In the genomic region with DNA sequence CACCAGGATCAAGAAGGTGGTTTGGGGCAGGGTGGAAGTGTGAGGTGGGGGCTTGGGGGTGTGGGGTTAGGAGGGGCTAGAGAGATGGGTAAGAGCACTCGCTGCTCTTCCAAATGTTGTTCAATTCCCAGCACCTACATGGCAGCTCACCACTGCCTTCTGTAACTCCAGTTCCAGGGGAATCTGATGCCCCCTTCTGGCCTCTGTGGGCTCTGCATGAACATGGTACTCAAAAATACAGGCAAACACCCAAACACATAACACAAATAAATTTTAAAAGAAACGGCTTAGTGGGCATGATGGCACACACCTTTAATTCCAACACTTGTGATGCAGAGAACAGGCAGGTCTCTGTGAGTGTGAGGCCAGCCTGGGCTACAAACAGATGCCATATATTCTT, we compare ENCODE assay signal across 10 mouse cellular contexts. TPM values are rescaled to one million over a fixed set of nuclear protein-coding genes. Genes with fewer than 3 reads are reported as not detected.
DNase-seq lines count a peak whose midpoint lies in the region; ATAC-seq and TF ChIP-seq lines count a peak whose summit lies in the region.
"Had no signal": no experiment of that assay in that cellular context is flagged by ENCODE, and none has a peak within 500 bp of the region (broad histone marks: within the 10 kb centered on the region; RNA-seq: fewer than 3 reads in every experiment).

No protein-coding gene starts in this region.

- DNase-seq in heart, adult 2 months = no peak
- DNase-seq in thymus, adult 2 months = peak; percentile 39
- no peak for DNase-seq in thymus, adult 18-20 months
- DNase-seq in limb, embryonic 10.5 days (ENCODE audit: low spot score) = peak; percentile 42
- no peak for DNase-seq in layer of hippocampus, adult 18-20 months (ENCODE audit: low spot score in 2 of 2)
- no peak for DNase-seq in heart, embryonic 10.5 days (ENCODE audit: low spot score)
- DNase-seq in layer of hippocampus, adult 9-11 months = no peak
- DNase-seq: liver, embryonic 13.5 days had no signal

- no peak for ATAC-seq in heart, embryonic 11.5 days (replicated peaks; ENCODE audit: insufficient number of reproducible peaks, low FRiP score, low TSS enrichment)

- no peaks in the 10 kb centered on the region for H3K36me3 ChIP-seq in heart, adult 2 months (ENCODE audit: control insufficient read depth, insufficient read depth, low read length)
- no peaks in the 10 kb centered on the region for H3K36me3 ChIP-seq in heart, embryonic 11.5 days (ENCODE audit: control insufficient read depth, insufficient read depth, low read length)
- no peaks in the 10 kb centered on the region for H3K36me3 ChIP-seq in thymus, adult 2 months (ENCODE audit: control insufficient read depth, insufficient read depth, low read length)
- no peaks in the 10 kb centered on the region for H3K36me3 ChIP-seq in limb, embryonic 10.5 days
- no peaks in the 10 kb centered on the region for H3K36me3 ChIP-seq in heart, embryonic 10.5 days
- H3K36me3 ChIP-seq: liver, embryonic 13.5 days had no signal

- no peaks in the 10 kb centered on the region for H3K27me3 ChIP-seq in heart, adult 2 months (ENCODE audit: control insufficient read depth, insufficient read depth, low read length)
- no peaks in the 10 kb centered on the region for H3K27me3 ChIP-seq in heart, embryonic 11.5 days (ENCODE audit: control insufficient read depth, insufficient read depth, low read length)
- H3K27me3 ChIP-seq in thymus, adult 2 months (ENCODE audit: control insufficient read depth, insufficient read depth, low read length) = no peaks in the 10 kb centered on the region
- no peaks in the 10 kb centered on the region for H3K27me3 ChIP-seq in limb, embryonic 10.5 days (ENCODE audit: low read depth, poor library complexity, severe bottlenecking)
- H3K27me3 ChIP-seq in heart, embryonic 10.5 days (ENCODE audit: insufficient read depth, poor library complexity, severe bottlenecking) = no peaks in the 10 kb centered on the region
- H3K27me3 ChIP-seq: liver, embryonic 13.5 days had no signal

- intact Hi-C loops in heart, adult 2 months (cut with DNase I) = loop anchor here (5.0 kb wide), 1 partner anchor 62 kb away; no protein-coding TSS in a partner anchor

- 52% methylated on average over 2 of the region's 2 CpGs for WGBS in heart, adult 2 months
- WGBS in heart, embryonic 11.5 days (ENCODE audit: insufficient replicate concordance) = 41% methylated on average over 2 of the region's 2 CpGs
- 65% methylated on average over 2 of the region's 2 CpGs for WGBS in thymus, adult 2 months
- WGBS in limb, embryonic 10.5 days = 43% methylated on average over 2 of the region's 2 CpGs
- 61% methylated on average over 2 of the region's 2 CpGs for WGBS in heart, embryonic 10.5 days

- TF ChIP-seq EP300 in heart, adult 2 months (IDR thresholded peaks at IDR 0.05; ENCODE audit: insufficient read depth, low read depth, low read length) = no peak

- TF ChIP-seq POLR2A in heart, adult 2 months (IDR thresholded peaks at IDR 0.05; ENCODE audit: insufficient read depth, low read depth, low read length) = no peak
- TF ChIP-seq POLR2A in thymus, adult 2 months (IDR thresholded peaks at IDR 0.05; ENCODE audit: control insufficient read depth, extremely low read depth, insufficient read depth, low read length, poor library complexity) = no peak

- no peaks in the 10 kb centered on the region for H3K4me1 ChIP-seq in heart, adult 2 months (ENCODE audit: control insufficient read depth, insufficient read depth, low read length)
- no peaks in the 10 kb centered on the region for H3K4me1 ChIP-seq in heart, embryonic 11.5 days (ENCODE audit: control insufficient read depth, insufficient read depth, low read length)
- peaks cover 6% of the 10 kb centered on the region for H3K4me1 ChIP-seq in thymus, adult 2 months (replicated peaks; ENCODE audit: control insufficient read depth, insufficient read depth, low read length)
- peaks cover 17% of the 10 kb centered on the region for H3K4me1 ChIP-seq in limb, embryonic 10.5 days
- peaks cover 10% of the 10 kb centered on the region for H3K4me1 ChIP-seq in heart, embryonic 10.5 days

- no peak overlapping the region for H3K27ac ChIP-seq in heart, adult 2 months
- no peak overlapping the region for H3K27ac ChIP-seq in heart, embryonic 11.5 days (ENCODE audit: low read depth, low read length)
- no peak overlapping the region for H3K27ac ChIP-seq in thymus, adult 2 months (ENCODE audit: control insufficient read depth, insufficient read depth, low read length)
- no peak overlapping the region for H3K27ac ChIP-seq in limb, embryonic 10.5 days
- H3K27ac ChIP-seq in heart, embryonic 10.5 days = no peak overlapping the region
- H3K27ac ChIP-seq: liver, embryonic 13.5 days had no signal

- H3K79me2 ChIP-seq in heart, adult 2 months (replicated peaks; ENCODE audit: control insufficient read depth, insufficient read depth, low read length) = no peaks in the 10 kb centered on the region

- no peak overlapping the region for H3K4me3 ChIP-seq in heart, adult 2 months
- no peak overlapping the region for H3K4me3 ChIP-seq in heart, embryonic 11.5 days (ENCODE audit: low read depth, low read length)
- no peak overlapping the region for H3K4me3 ChIP-seq in thymus, adult 2 months (ENCODE audit: control insufficient read depth, insufficient read depth, low read length)
- no peak overlapping the region for H3K4me3 ChIP-seq in limb, embryonic 10.5 days
- H3K4me3 ChIP-seq in heart, embryonic 10.5 days = no peak overlapping the region
- H3K4me3 ChIP-seq: liver, embryonic 13.5 days had no signal

- no peak overlapping the region for H3K4me2 ChIP-seq in heart, embryonic 11.5 days
- H3K4me2 ChIP-seq: liver, embryonic 13.5 days had no signal

- no peak overlapping the region for H3K9ac ChIP-seq in heart, adult 2 months (ENCODE audit: low read depth, low read length)
- H3K9ac ChIP-seq in heart, embryonic 11.5 days (ENCODE audit: low read depth, low read length) = no peak overlapping the region
- H3K9ac ChIP-seq: liver, embryonic 13.5 days had no signal

- peak; percentile 53 for TF ChIP-seq CTCF in heart, adult 2 months (IDR thresholded peaks at IDR 0.05)
- no peak for TF ChIP-seq CTCF in thymus, adult 2 months (IDR thresholded peaks at IDR 0.05; ENCODE audit: borderline replicate concordance, control insufficient read depth, extremely low read depth, insufficient read depth, low read length, poor library complexity)

- H3K9me3 ChIP-seq in heart, embryonic 11.5 days (replicated peaks; ENCODE audit: control insufficient read depth, low read length) = no peaks in the 10 kb centered on the region
- H3K9me3 ChIP-seq in limb, embryonic 10.5 days (replicated peaks) = no peaks in the 10 kb centered on the region
- H3K9me3 ChIP-seq in heart, embryonic 10.5 days = no peaks in the 10 kb centered on the region
- H3K9me3 ChIP-seq: liver, embryonic 13.5 days had no signal

RNA-seq across cellular contexts. Expression of gene Dyx1c1, which starts 3.8 kb away (rescaled TPM):
- total RNA-seq in heart, adult 2 months (2021) = under 1 TPM; 0.18 to 0.52 TPM
- polyA plus RNA-seq in heart, adult 2 months (2012; rRNA removed) = 0.39 and 0.59 TPM in 2 replicates
- 0.50 and 1.2 TPM in 2 replicates for polyA plus RNA-seq in heart, embryonic 11.5 days (2014; fragmentation: Nextera tagmentation; extraction: Ambion mirVana)
- 0.19 and 0.29 TPM in 2 replicates for polyA plus RNA-seq in thymus, adult 2 months (2012; rRNA removed)
- 1.5 TPM in 2 replicates for polyA plus RNA-seq in limb, embryonic 10.5 days (2016; fragmentation: Nextera tagmentation; extraction: Ambion mirVana)
- 1 to 10 TPM; 3.2 to 3.7 TPM for total RNA-seq in layer of hippocampus, adult 18-20 months (2021)
- polyA plus RNA-seq in heart, embryonic 10.5 days (2016; fragmentation: Nextera tagmentation; extraction: Ambion mirVana) = 0.59 and 1.1 TPM in 2 replicates

RNA-seq across cellular contexts. Expression of gene Gm44503, which starts 3.9 kb away (rescaled TPM):
- total RNA-seq in heart, adult 2 months (2021) = under 1 TPM; 0.31 to 0.34 TPM
- polyA plus RNA-seq in heart, adult 2 months (2012; rRNA removed) = not detected in 2 replicates
- not detected in 2 replicates for polyA plus RNA-seq in heart, embryonic 11.5 days (2014; fragmentation: Nextera tagmentation; extraction: Ambion mirVana)
- polyA plus RNA-seq in thymus, adult 2 months (2012; rRNA removed) = not detected in 2 replicates
- polyA plus RNA-seq in limb, embryonic 10.5 days (2016; fragmentation: Nextera tagmentation; extraction: Ambion mirVana) = not detected in 2 replicates
- under 1 TPM in 1 of 2 experiments, not detected in 1; 0.52 TPM for total RNA-seq in layer of hippocampus, adult 18-20 months (2021)
- polyA plus RNA-seq in heart, embryonic 10.5 days (2016; fragmentation: Nextera tagmentation; extraction: Ambion mirVana) = not detected in 2 replicates
- polyA plus RNA-seq: frontal cortex, adult 2 months; liver, embryonic 13.5 days had no signal

RNA-seq across cellular contexts. Expression of gene Pygo1, which starts 29.3 kb away (rescaled TPM):
- 10 to 100 TPM; 13.6 to 16.0 TPM for total RNA-seq in heart, adult 2 months (2021)
- 3.3 and 7.3 TPM in 2 replicates for polyA plus RNA-seq in heart, adult 2 months (2012; rRNA removed)
- 2.0 and 2.9 TPM in 2 replicates for polyA plus RNA-seq in heart, embryonic 11.5 days (2014; fragmentation: Nextera tagmentation; extraction: Ambion mirVana)
- 0.27 and 0.38 TPM in 2 replicates for polyA plus RNA-seq in thymus, adult 2 months (2012; rRNA removed)
- polyA plus RNA-seq in limb, embryonic 10.5 days (2016; fragmentation: Nextera tagmentation; extraction: Ambion mirVana) = 5.5 and 7.5 TPM in 2 replicates
- total RNA-seq in layer of hippocampus, adult 18-20 months (2021) = 10 to 100 TPM; 31.6 to 32.5 TPM
- polyA plus RNA-seq in heart, embryonic 10.5 days (2016; fragmentation: Nextera tagmentation; extraction: Ambion mirVana) = 1.6 and 2.2 TPM in 2 replicates

RNA-seq across cellular contexts. Expression of gene Ccpg1os, which starts 30.4 kb away (rescaled TPM):
- 1 to 10 TPM; 6.1 to 8.3 TPM for total RNA-seq in heart, adult 2 months (2021)
- polyA plus RNA-seq in heart, adult 2 months (2012; rRNA removed) = 7.5 and 10.1 TPM in 2 replicates
- polyA plus RNA-seq in heart, embryonic 11.5 days (2014; fragmentation: Nextera tagmentation; extraction: Ambion mirVana) = 13.3 and 13.5 TPM in 2 replicates
- 5.5 and 6.0 TPM in 2 replicates for polyA plus RNA-seq in thymus, adult 2 months (2012; rRNA removed)
- 12.9 and 13.3 TPM in 2 replicates for polyA plus RNA-seq in limb, embryonic 10.5 days (2016; fragmentation: Nextera tagmentation; extraction: Ambion mirVana)
- 10 to 100 TPM; 12.4 to 12.6 TPM for total RNA-seq in layer of hippocampus, adult 18-20 months (2021)
- polyA plus RNA-seq in heart, embryonic 10.5 days (2016; fragmentation: Nextera tagmentation; extraction: Ambion mirVana) = 11.5 and 12.9 TPM in 2 replicates

RNA-seq across cellular contexts. Expression of gene Ccpg1, which starts 30.5 kb away (rescaled TPM):
- 100 to 1,000 TPM in 1 of 2 experiments, 10 to 100 TPM in 1; 86.5 to 108 TPM for total RNA-seq in heart, adult 2 months (2021)
- 15.5 and 28.3 TPM in 2 replicates for polyA plus RNA-seq in heart, adult 2 months (2012; rRNA removed)
- polyA plus RNA-seq in heart, embryonic 11.5 days (2014; fragmentation: Nextera tagmentation; extraction: Ambion mirVana) = 17.4 and 28.7 TPM in 2 replicates
- 11.6 and 12.3 TPM in 2 replicates for polyA plus RNA-seq in thymus, adult 2 months (2012; rRNA removed)
- polyA plus RNA-seq in limb, embryonic 10.5 days (2016; fragmentation: Nextera tagmentation; extraction: Ambion mirVana) = 9.9 and 11.3 TPM in 2 replicates
- 100 to 1,000 TPM; 149 to 152 TPM for total RNA-seq in layer of hippocampus, adult 18-20 months (2021)
- polyA plus RNA-seq in heart, embryonic 10.5 days (2016; fragmentation: Nextera tagmentation; extraction: Ambion mirVana) = 18.3 and 23.5 TPM in 2 replicates

Comparison
In these comparisons a context has a peak if more than half of its experiments do, and no peak if none do; other contexts are left out.
1. DNase-seq: peak in thymus, adult 2 months (single experiment) and limb, embryonic 10.5 days (single experiment); none in heart, adult 2 months (0 of 2), thymus, adult 18-20 months (0 of 2), layer of hippocampus, adult 18-20 months (0 of 2), heart, embryonic 10.5 days (single experiment) and layer of hippocampus, adult 9-11 months (single experiment).